In genomic region chr12:104471351-104472217, GRCm38 (mm10) we compare ENCODE assay signal across 8 mouse cellular contexts. TPM values are rescaled to one million over a fixed set of nuclear protein-coding genes. Genes with fewer than 3 reads are reported as not detected.
DNase-seq lines count a peak whose midpoint lies in the region; ATAC-seq and TF ChIP-seq lines count a peak whose summit lies in the region.

No protein-coding gene starts in this region.

- TF ChIP-seq POLR2A in limb, embryonic 14.5 days (IDR thresholded peaks at IDR 0.05; ENCODE audit: borderline replicate concordance, extremely low read depth, insufficient read depth, insufficient read length): no peak

- peak; percentile 42 for DNase-seq in thymus, postnatal 4 days
- no peak for DNase-seq in thymus, adult 18-20 months
- DNase-seq in forebrain, embryonic 14.5 days (ENCODE audit: low spot score): peak; percentile 52
- DNase-seq in limb, embryonic 14.5 days (ENCODE audit: low spot score): no peak
- DNase-seq in right cerebral cortex, postnatal 25 days: peak; percentile 15
- no peak for DNase-seq in layer of hippocampus, postnatal 14 days (ENCODE audit: low spot score in 2 of 2)
- no peak for DNase-seq in frontal cortex, postnatal 10 days (ENCODE audit: low spot score in 2 of 2)

- H3K36me3 ChIP-seq in forebrain, embryonic 14.5 days (ENCODE audit: control insufficient read depth, insufficient read depth, low read length): no peaks in the 10 kb centered on the region
- no peaks in the 10 kb centered on the region for H3K36me3 ChIP-seq in limb, embryonic 14.5 days (ENCODE audit: control insufficient read depth, insufficient read depth, low read length)

- H3K4me2 ChIP-seq in forebrain, embryonic 14.5 days (ENCODE audit: low read length): peak overlapping the region; percentile 72; the same call in 1 of the 2 replicates
- H3K4me2 ChIP-seq in limb, embryonic 14.5 days (replicated peaks; ENCODE audit: low read depth, low read length, severe bottlenecking): peak overlapping the region; percentile 88

- no peak overlapping the region for H3K9ac ChIP-seq in forebrain, embryonic 14.5 days (ENCODE audit: low read length)
- H3K9ac ChIP-seq in limb, embryonic 14.5 days (ENCODE audit: low read depth, low read length, severe bottlenecking): peak overlapping the region; percentile 82

- H3K4me3 ChIP-seq in forebrain, embryonic 14.5 days (ENCODE audit: low read depth, low read length): peak overlapping the region; percentile 43; the same call in 1 of the 2 replicates
- H3K4me3 ChIP-seq in limb, embryonic 14.5 days (replicated peaks; ENCODE audit: low read length): peak overlapping the region; percentile 60

- H3K4me1 ChIP-seq in forebrain, embryonic 14.5 days (ENCODE audit: control insufficient read depth, insufficient read depth, low read length): peaks cover 12% of the 10 kb centered on the region
- no peaks in the 10 kb centered on the region for H3K4me1 ChIP-seq in limb, embryonic 14.5 days (ENCODE audit: control insufficient read depth, insufficient read depth, low read length)

- peak; percentile 27; the same call in 1 of the 2 replicates for ATAC-seq in forebrain, embryonic 14.5 days
- no peak for ATAC-seq in limb, embryonic 14.5 days (ENCODE audit: low FRiP score, low read depth)
- no peak for ATAC-seq in activated CD4-positive, CD25-positive, alpha-beta regulatory T cell, adult 4 months

- no peaks in the 10 kb centered on the region for H3K9me3 ChIP-seq in forebrain, embryonic 14.5 days (replicated peaks; ENCODE audit: control insufficient read depth, low read length)
- H3K9me3 ChIP-seq in limb, embryonic 14.5 days (ENCODE audit: control insufficient read depth, low read length): no peaks in the 10 kb centered on the region

- no peak overlapping the region for H3K27ac ChIP-seq in forebrain, embryonic 14.5 days (ENCODE audit: low read depth, low read length)
- H3K27ac ChIP-seq in limb, embryonic 14.5 days (replicated peaks; ENCODE audit: low read depth, low read length): peak overlapping the region; percentile 81; the same call in 1 of the 2 replicates

- peaks cover 76% of the 10 kb centered on the region for H3K27me3 ChIP-seq in forebrain, embryonic 14.5 days (replicated peaks; ENCODE audit: control insufficient read depth, insufficient read depth, low read length)
- peaks cover 67% of the 10 kb centered on the region for H3K27me3 ChIP-seq in limb, embryonic 14.5 days (ENCODE audit: control insufficient read depth, insufficient read depth, low read length)

- WGBS in forebrain, embryonic 14.5 days: 1% methylated on average over 57 of the region's 57 CpGs
- 4% methylated on average over 52 of the region's 57 CpGs for WGBS in limb, embryonic 14.5 days

RNA-seq across cellular contexts. Expression of gene Gsc, which starts 1.5 kb away (rescaled TPM):
- polyA plus RNA-seq in forebrain, embryonic 14.5 days (2014; fragmentation: Nextera tagmentation; extraction: Ambion mirVana): 0.40 and 0.50 TPM in 2 replicates
- 17.7 and 26.3 TPM in 2 replicates for polyA plus RNA-seq in limb, embryonic 14.5 days (2012; rRNA removed)
- 9.7 and 11.3 TPM in 2 replicates for polyA plus RNA-seq in limb, embryonic 14.5 days (2014; fragmentation: Nextera tagmentation; extraction: Ambion mirVana)
- total RNA-seq in layer of hippocampus, postnatal 14 days (2021): not detected
- not detected for polyA plus RNA-seq in activated CD4-positive, CD25-positive, alpha-beta regulatory T cell, adult 4 months (2017; shearing (Covaris generic))

Comparison
In these comparisons a context has a peak if more than half of its experiments do, and no peak if none do; other contexts are left out.
1. DNase-seq: peak in thymus, postnatal 4 days (single experiment), forebrain, embryonic 14.5 days (single experiment) and right cerebral cortex, postnatal 25 days (single experiment); none in thymus, adult 18-20 months (0 of 2), limb, embryonic 14.5 days (single experiment), layer of hippocampus, postnatal 14 days (0 of 2) and frontal cortex, postnatal 10 days (0 of 2).